In the genomic region with DNA sequence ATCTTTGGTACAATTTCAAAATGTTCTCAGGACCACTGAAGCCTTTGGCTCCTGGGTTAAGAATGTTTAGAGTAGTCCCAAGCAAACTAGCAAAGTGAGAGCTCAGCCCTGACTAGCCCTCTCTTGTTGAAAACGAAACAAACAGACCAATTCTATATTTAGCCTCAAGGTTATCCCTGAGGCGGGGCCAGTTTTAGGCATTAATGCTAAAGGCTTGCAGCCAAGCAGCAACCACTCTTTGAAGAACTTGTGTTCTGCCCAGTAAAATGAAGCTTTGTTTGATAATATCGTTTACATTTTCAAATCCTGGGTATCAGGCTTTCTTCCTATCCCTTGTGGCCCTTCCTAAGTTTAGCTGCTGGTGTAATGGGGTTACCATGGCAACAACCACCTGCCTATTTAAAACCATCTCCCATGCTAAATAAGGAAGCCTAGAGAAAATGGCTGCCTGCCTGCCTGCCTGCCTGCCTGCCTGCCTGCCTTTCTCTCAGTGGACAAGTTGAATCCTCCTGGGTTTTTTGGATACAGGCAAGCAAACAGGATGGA, we compare ENCODE assay signal across 8 mouse cellular contexts.
A peak's percentile ranks its signal among the peaks of the same experiment; 100 is the strongest.
DNase-seq lines count a peak whose midpoint lies in the region; ATAC-seq and TF ChIP-seq lines count a peak whose summit lies in the region.

No protein-coding gene starts in this region.

- no peaks in the 10 kb centered on the region for H3K9me3 ChIP-seq in CH12.LX (replicated peaks; ENCODE audit: low read length)
- H3K9me3 ChIP-seq in embryonic facial prominence, embryonic 10.5 days: no peaks in the 10 kb centered on the region
- no peaks in the 10 kb centered on the region for H3K9me3 ChIP-seq in lung, embryonic 16.5 days (ENCODE audit: control insufficient read depth, low read length)

- TF ChIP-seq POLR2A in CH12.LX (IDR thresholded peaks at IDR 0.05; ENCODE audit: low read depth, low read length): no peak; the same call in 1 of the 2 replicates

- peak; percentile 94 for DNase-seq in heart, adult 11 months
- no peak for DNase-seq in heart, postnatal 25 days (ENCODE audit: low spot score)
- DNase-seq in CH12.LX (ENCODE audit: extremely low read depth): peak; percentile 89
- DNase-seq in embryonic facial prominence, embryonic 10.5 days (ENCODE audit: low spot score): peak; percentile 30
- DNase-seq in heart, postnatal 14 days: peak; percentile 16 to 44
- DNase-seq in splenic B cell, adult 2 months (ENCODE audit: low read depth, low spot score): peak; percentile 58
- no peak for DNase-seq in gastrocnemius, postnatal 14 days

- no peak for TF ChIP-seq CTCF in CH12.LX (conservative IDR thresholded peaks at IDR 0.05 in 1 of 2, IDR thresholded peaks at IDR 0.05 in 1 of 2; ENCODE audit: low read depth in 2 of 2, low read length in 2 of 2)

- 0 out of 2 replicates have a peak overlapping the region, but pooled peaks have one; percentile 10 for H3K9ac ChIP-seq in CH12.LX (ENCODE audit: insufficient read depth, low read depth)
- no peak overlapping the region for H3K9ac ChIP-seq in lung, embryonic 16.5 days (ENCODE audit: low read length)

- H3K79me2 ChIP-seq in CH12.LX (replicated peaks; ENCODE audit: control insufficient read depth, extremely low read depth, insufficient read depth, poor library complexity, severe bottlenecking): no peaks in the 10 kb centered on the region

- peaks cover 15 to 49% of the 10 kb centered on the region in 2 experiments for H3K4me1 ChIP-seq in CH12.LX (ENCODE audit: control insufficient read depth in 1 of 2, insufficient read depth in 2 of 2)
- peaks cover 22% of the 10 kb centered on the region for H3K4me1 ChIP-seq in embryonic facial prominence, embryonic 10.5 days
- H3K4me1 ChIP-seq in lung, embryonic 16.5 days (replicated peaks; ENCODE audit: control insufficient read depth, insufficient read depth, low read length): peaks cover 37% of the 10 kb centered on the region

- in situ Hi-C loops in CH12.LX (cut with MboI; ENCODE audit: low pct_ligation_motif_present, low pct_unique_long_range_greater_than_20kb, low sequenced_read_pairs): no loop called here

- intact Hi-C loops in heart, postnatal 25 days (cut with DNase I): no loop called here
- intact Hi-C loops in heart, postnatal 14 days (cut with DNase I): no loop called here
- intact Hi-C loops in gastrocnemius, postnatal 14 days (cut with DNase I; ENCODE audit: low total_unique reads): loop anchor here (5.0 kb wide), 2 partner anchors 103 to 233 kb away; no protein-coding TSS in a partner anchor

- peak overlapping the region; percentile 53 for H3K4me2 ChIP-seq in CH12.LX (ENCODE audit: insufficient read depth, low read depth, poor library complexity, severe bottlenecking)
- H3K4me2 ChIP-seq in lung, embryonic 16.5 days (ENCODE audit: low read depth, low read length): no peak overlapping the region; the same call in 1 of the 2 replicates

- WGBS in embryonic facial prominence, embryonic 10.5 days: 47% methylated on average over 3 of the region's 3 CpGs
- 3% methylated on average over 3 of the region's 3 CpGs for WGBS in lung, embryonic 16.5 days

- no peak; the same call in 1 of the 2 replicates for TF ChIP-seq EP300 in CH12.LX (IDR thresholded peaks at IDR 0.05; ENCODE audit: low read length)

- H3K27me3 ChIP-seq in CH12.LX (replicated peaks): no peaks in the 10 kb centered on the region
- peaks cover 14% of the 10 kb centered on the region for H3K27me3 ChIP-seq in embryonic facial prominence, embryonic 10.5 days (replicated peaks; ENCODE audit: low read depth, poor library complexity, severe bottlenecking)
- H3K27me3 ChIP-seq in lung, embryonic 16.5 days (ENCODE audit: control insufficient read depth, insufficient read depth, low read depth, low read length): no peaks in the 10 kb centered on the region
- H3K27me3 ChIP-seq in splenic B cell, adult 2 months (ENCODE audit: control insufficient read depth, insufficient read depth, low read length, poor library complexity, severe bottlenecking): no peaks in the 10 kb centered on the region

- dilution Hi-C loops in CH12.LX (cut with MboI; ENCODE audit: extremely low pct_ligation_motif_present, extremely low pct_unique_long_range_greater_than_20kb, low sequenced_read_pairs): no loop called here

- H3K27ac ChIP-seq in CH12.LX (ENCODE audit: insufficient read depth, low read depth): peak overlapping the region; percentile 37
- no peak overlapping the region for H3K27ac ChIP-seq in embryonic facial prominence, embryonic 10.5 days (replicated peaks)
- peak overlapping the region; percentile 92 for H3K27ac ChIP-seq in lung, embryonic 16.5 days (ENCODE audit: low read length)

- no peak for TF ChIP-seq RAD21 in CH12.LX (IDR thresholded peaks at IDR 0.05; ENCODE audit: low read depth, low read length)

- H3K4me3 ChIP-seq in CH12.LX (replicated peaks in 1 of 3; ENCODE audit: low read depth in 2 of 3, low read length in 2 of 3, poor library complexity in 1 of 3): peak overlapping the region in 1 of 3 experiments; percentile 14
- no peak overlapping the region for H3K4me3 ChIP-seq in embryonic facial prominence, embryonic 10.5 days
- no peak overlapping the region for H3K4me3 ChIP-seq in lung, embryonic 16.5 days (ENCODE audit: low read length)

- peak; percentile 55 for ATAC-seq in lung, embryonic 16.5 days (ENCODE audit: low read depth)

- H3K36me3 ChIP-seq in CH12.LX (replicated peaks in 1 of 2; ENCODE audit: control insufficient read depth in 1 of 2, insufficient read depth in 1 of 2, low read length in 1 of 2): no peaks in the 10 kb centered on the region
- no peaks in the 10 kb centered on the region for H3K36me3 ChIP-seq in embryonic facial prominence, embryonic 10.5 days (replicated peaks)
- no peaks in the 10 kb centered on the region for H3K36me3 ChIP-seq in lung, embryonic 16.5 days (ENCODE audit: control insufficient read depth, insufficient read depth, low read length)
- no peaks in the 10 kb centered on the region for H3K36me3 ChIP-seq in splenic B cell, adult 2 months (ENCODE audit: control insufficient read depth, insufficient read depth, low read length, poor library complexity, severe bottlenecking)

TF ChIP-seq in CH12.LX, 34 proteins besides CTCF, POLR2A, EP300 and RAD21:
- no peak for TF ChIP-seq JUND (conservative IDR thresholded peaks at IDR 0.05; ENCODE audit: low read depth, low read length)
- no peak for TF ChIP-seq UBTF (IDR thresholded peaks at IDR 0.05; ENCODE audit: low read depth, low read length)
- no peak for TF ChIP-seq MAFK (IDR thresholded peaks at IDR 0.05; ENCODE audit: insufficient replicate concordance, low read length)
- TF ChIP-seq MAX (IDR thresholded peaks at IDR 0.05; ENCODE audit: low read length): no peak
- peak; percentile 96 for TF ChIP-seq MEF2A (IDR thresholded peaks at IDR 0.05; ENCODE audit: borderline replicate concordance, low read depth, low read length)
- no peak for TF ChIP-seq ZKSCAN1 (IDR thresholded peaks at IDR 0.05; ENCODE audit: borderline replicate concordance, low read depth, low read length)
- TF ChIP-seq E2F4 (IDR thresholded peaks at IDR 0.05; ENCODE audit: insufficient replicate concordance, low read depth, low read length): no peak
- no peak for TF ChIP-seq USF2 (conservative IDR thresholded peaks at IDR 0.05; ENCODE audit: low read depth, low read length)
- TF ChIP-seq CHD2 (IDR thresholded peaks at IDR 0.05; ENCODE audit: low read length): no peak
- TF ChIP-seq POLR2AphosphoS2 (IDR thresholded peaks at IDR 0.05; ENCODE audit: low read depth, low read length): no peak
- TF ChIP-seq TBP (conservative IDR thresholded peaks at IDR 0.05; ENCODE audit: low read depth, low read length): 0 out of 2 replicates have a peak, but pooled peaks have one; percentile 32
- 0 out of 2 replicates have a peak, but pooled peaks have one; percentile 28 for TF ChIP-seq TCF12 (IDR thresholded peaks at IDR 0.05; ENCODE audit: low read depth, low read length)
- no peak for TF ChIP-seq MYC (IDR thresholded peaks at IDR 0.05; ENCODE audit: low read depth, low read length)
- TF ChIP-seq MXI1 (IDR thresholded peaks at IDR 0.05; ENCODE audit: low read depth, low read length): no peak; the same call in 1 of the 2 replicates
- TF ChIP-seq KAT2A (IDR thresholded peaks at IDR 0.05; ENCODE audit: insufficient replicate concordance, low read length): no peak
- TF ChIP-seq ETS1 (conservative IDR thresholded peaks at IDR 0.05; ENCODE audit: low read depth, low read length): peak; percentile 2; the same call in 1 of the 2 replicates
- no peak for TF ChIP-seq ZC3H11A (IDR thresholded peaks at IDR 0.05; ENCODE audit: low read depth, low read length)
- TF ChIP-seq BHLHE40 (IDR thresholded peaks at IDR 0.05; ENCODE audit: low read depth, low read length): no peak
- TF ChIP-seq GABPA (IDR thresholded peaks at IDR 0.05; ENCODE audit: insufficient replicate concordance, low read depth, low read length): no peak
- no peak for TF ChIP-seq ZMIZ1 (IDR thresholded peaks at IDR 0.05; ENCODE audit: low read depth, low read length)
- TF ChIP-seq SIN3A (IDR thresholded peaks at IDR 0.05; ENCODE audit: low read length): peak; percentile 45; the same call in 1 of the 2 replicates
- TF ChIP-seq USF1 (IDR thresholded peaks at IDR 0.05; ENCODE audit: low read depth, low read length): no peak
- TF ChIP-seq MAZ (IDR thresholded peaks at IDR 0.05; ENCODE audit: low read depth, low read length): no peak
- TF ChIP-seq HCFC1 (IDR thresholded peaks at IDR 0.05; ENCODE audit: low read depth, low read length): 0 out of 2 replicates have a peak, but pooled peaks have one; percentile 13
- no peak for TF ChIP-seq ELF1 (IDR thresholded peaks at IDR 0.05; ENCODE audit: low read depth, low read length)
- TF ChIP-seq JUN (IDR thresholded peaks at IDR 0.05; ENCODE audit: insufficient read depth, low read depth, low read length): no peak
- TF ChIP-seq ZNF384 (IDR thresholded peaks at IDR 0.05; ENCODE audit: low read depth, low read length): no peak
- TF ChIP-seq IRF4 (IDR thresholded peaks at IDR 0.05; ENCODE audit: low read depth, low read length): peak; percentile 55; the same call in 1 of the 2 replicates
- TF ChIP-seq SMC3 (IDR thresholded peaks at IDR 0.05; ENCODE audit: low read depth, low read length): no peak; the same call in 1 of the 2 replicates
- no peak for TF ChIP-seq CHD1 (IDR thresholded peaks at IDR 0.05; ENCODE audit: low read depth, low read length)
- peak; percentile 23; the same call in 1 of the 2 replicates for TF ChIP-seq NELFE (IDR thresholded peaks at IDR 0.05; ENCODE audit: low read depth, low read length)
- no peak for TF ChIP-seq NRF1 (IDR thresholded peaks at IDR 0.05; ENCODE audit: low read depth, low read length)
- TF ChIP-seq RCOR1 (conservative IDR thresholded peaks at IDR 0.05; ENCODE audit: low read depth, low read length): no peak
- no peak for TF ChIP-seq PAX5 (IDR thresholded peaks at IDR 0.05; ENCODE audit: low read length)

Comparison
In these comparisons a context has a peak if more than half of its experiments do, and no peak if none do; other contexts are left out.
1. DNase-seq: peak in heart, adult 11 months (single experiment), CH12.LX (single experiment), embryonic facial prominence, embryonic 10.5 days (single experiment), heart, postnatal 14 days (2 of 2) and splenic B cell, adult 2 months (single experiment); none in heart, postnatal 25 days (single experiment) and gastrocnemius, postnatal 14 days (single experiment).